Comparison of ENCODE assay signal across 19 mouse cellular contexts in genomic region chr6:29066389-29066790, GRCm38 (mm10). TPM values are rescaled to one million over a fixed set of nuclear protein-coding genes. Genes with fewer than 3 reads are reported as not detected.
DNase-seq lines count a peak whose midpoint lies in the region; ATAC-seq and TF ChIP-seq lines count a peak whose summit lies in the region.
"Had no signal": no experiment of that assay in that cellular context is flagged by ENCODE, and none has a peak within 500 bp of the region (broad histone marks: within the 10 kb centered on the region; RNA-seq: fewer than 3 reads in every experiment).

No protein-coding gene starts in this region.

- no peaks in the 10 kb centered on the region for H3K9me3 ChIP-seq in intestine, embryonic 14.5 days (ENCODE audit: control insufficient read depth, low read length)
- no peaks in the 10 kb centered on the region for H3K9me3 ChIP-seq in intestine, postnatal 0 days (ENCODE audit: control insufficient read depth)
- H3K9me3 ChIP-seq in kidney, embryonic 14.5 days (ENCODE audit: control insufficient read depth, low read length), result no peaks in the 10 kb centered on the region
- H3K9me3 ChIP-seq in limb, embryonic 13.5 days, result no peaks in the 10 kb centered on the region

- 47% methylated on average over 8 of the region's 8 CpGs for WGBS in intestine, embryonic 14.5 days
- 52% methylated on average over 8 of the region's 8 CpGs for WGBS in intestine, postnatal 0 days
- WGBS in kidney, embryonic 14.5 days, result 11% methylated on average over 8 of the region's 8 CpGs
- 10% methylated on average over 8 of the region's 8 CpGs for WGBS in limb, embryonic 13.5 days

- intact Hi-C loops in heart, postnatal 25 days (cut with DNase I), result no loop called here

- TF ChIP-seq CTCF in intestine, postnatal 0 days (IDR thresholded peaks at IDR 0.05; ENCODE audit: low read depth), result no peak

- no peaks in the 10 kb centered on the region for H3K36me3 ChIP-seq in intestine, embryonic 14.5 days (ENCODE audit: control insufficient read depth, insufficient read depth, low read length)
- no peaks in the 10 kb centered on the region for H3K36me3 ChIP-seq in intestine, postnatal 0 days (ENCODE audit: control insufficient read depth, insufficient read depth)
- H3K36me3 ChIP-seq in kidney, embryonic 14.5 days (ENCODE audit: control insufficient read depth, insufficient read depth, low read length), result no peaks in the 10 kb centered on the region
- H3K36me3 ChIP-seq in limb, embryonic 13.5 days, result no peaks in the 10 kb centered on the region

- H3K27ac ChIP-seq in intestine, embryonic 14.5 days (ENCODE audit: low read depth), result no peak overlapping the region
- no peak overlapping the region for H3K27ac ChIP-seq in intestine, postnatal 0 days (ENCODE audit: low read depth, low read length)
- no peak overlapping the region for H3K27ac ChIP-seq in kidney, embryonic 14.5 days (ENCODE audit: low read depth, low read length)
- H3K27ac ChIP-seq in limb, embryonic 13.5 days, result peak overlapping the region; percentile 22; the same call in 1 of the 2 replicates
- H3K27ac ChIP-seq: hindbrain, postnatal 0 days; stomach, postnatal 0 days had no signal

- ATAC-seq in intestine, embryonic 14.5 days (replicated peaks; ENCODE audit: low FRiP score, low TSS enrichment, low read depth), result 0 out of 2 replicates have a peak, but pooled peaks have one; percentile 43
- no peak for ATAC-seq in intestine, postnatal 0 days
- peak; percentile 39; the same call in 1 of the 2 replicates for ATAC-seq in kidney, embryonic 14.5 days (ENCODE audit: low FRiP score, low TSS enrichment)
- ATAC-seq in limb, embryonic 13.5 days (ENCODE audit: low FRiP score, low read depth), result no peak
- ATAC-seq: forebrain, postnatal 0 days; hindbrain, postnatal 0 days; midbrain, embryonic 16.5 days had no signal

- no peaks in the 10 kb centered on the region for H3K4me1 ChIP-seq in intestine, embryonic 14.5 days (replicated peaks; ENCODE audit: control insufficient read depth, insufficient read depth, low read length)
- no peaks in the 10 kb centered on the region for H3K4me1 ChIP-seq in intestine, postnatal 0 days (replicated peaks; ENCODE audit: control insufficient read depth, insufficient read depth, low read length)
- H3K4me1 ChIP-seq in kidney, embryonic 14.5 days (ENCODE audit: control insufficient read depth, insufficient read depth, low read length), result no peaks in the 10 kb centered on the region
- H3K4me1 ChIP-seq in limb, embryonic 13.5 days, result peaks cover 22% of the 10 kb centered on the region

- no peak overlapping the region for H3K4me3 ChIP-seq in intestine, embryonic 14.5 days (ENCODE audit: low read depth, low read length)
- no peak overlapping the region for H3K4me3 ChIP-seq in intestine, postnatal 0 days (ENCODE audit: low read depth, low read length)
- no peak overlapping the region for H3K4me3 ChIP-seq in kidney, embryonic 14.5 days (ENCODE audit: low read length)
- H3K4me3 ChIP-seq in limb, embryonic 13.5 days, result no peak overlapping the region

- H3K9ac ChIP-seq in intestine, embryonic 14.5 days (ENCODE audit: low read length), result no peak overlapping the region
- no peak overlapping the region for H3K9ac ChIP-seq in intestine, postnatal 0 days (ENCODE audit: low read depth, low read length)
- H3K9ac ChIP-seq in kidney, embryonic 14.5 days (ENCODE audit: low read depth, low read length), result no peak overlapping the region
- no peak overlapping the region for H3K9ac ChIP-seq in limb, embryonic 13.5 days
- H3K9ac ChIP-seq: forebrain, postnatal 0 days had no signal

- no peak for DNase-seq in intestine, embryonic 14.5 days (ENCODE audit: low spot score)
- peak; percentile 97 for DNase-seq in Muller cell, postnatal 12 days (ENCODE audit: inconsistent ontology term)
- no peak for DNase-seq in thymus, postnatal 25 days
- no peak for DNase-seq in layer of hippocampus, adult 9-10 months (ENCODE audit: low spot score)
- DNase-seq in heart, postnatal 25 days (ENCODE audit: low spot score), result no peak
- DNase-seq: B cell, adult 2 months; cerebellum, adult 11 months; forebrain, postnatal 0 days; spleen, adult 18-20 months had no signal

- H3K27me3 ChIP-seq in intestine, embryonic 14.5 days (replicated peaks; ENCODE audit: control insufficient read depth, insufficient read depth, low read length), result no peaks in the 10 kb centered on the region
- no peaks in the 10 kb centered on the region for H3K27me3 ChIP-seq in intestine, postnatal 0 days (replicated peaks; ENCODE audit: control insufficient read depth, insufficient read depth, low read length)
- H3K27me3 ChIP-seq in kidney, embryonic 14.5 days (ENCODE audit: control insufficient read depth, insufficient read depth, low read length), result no peaks in the 10 kb centered on the region
- H3K27me3 ChIP-seq in limb, embryonic 13.5 days, result no peaks in the 10 kb centered on the region

- no peak overlapping the region for H3K4me2 ChIP-seq in intestine, embryonic 14.5 days (ENCODE audit: low read length)
- no peak overlapping the region for H3K4me2 ChIP-seq in intestine, postnatal 0 days (replicated peaks; ENCODE audit: low read depth)
- no peak overlapping the region for H3K4me2 ChIP-seq in kidney, embryonic 14.5 days (replicated peaks; ENCODE audit: low read depth, low read length)
- H3K4me2 ChIP-seq in limb, embryonic 13.5 days (replicated peaks), result peak overlapping the region; percentile 20
- H3K4me2 ChIP-seq: liver, embryonic 11.5 days had no signal

RNA-seq across cellular contexts. Expression of gene Lep, which starts 6.4 kb away (rescaled TPM):
- not detected in 2 replicates for polyA plus RNA-seq in intestine, embryonic 14.5 days (2014; fragmentation: Nextera tagmentation; extraction: Ambion mirVana)
- not detected in 2 replicates for polyA plus RNA-seq in intestine, postnatal 0 days (2015; fragmentation: Nextera tagmentation; extraction: Ambion mirVana)
- polyA plus RNA-seq in kidney, embryonic 14.5 days (2014; fragmentation: Nextera tagmentation; extraction: Ambion mirVana), result not detected in 2 replicates
- polyA plus RNA-seq in limb, embryonic 13.5 days (2015; fragmentation: Nextera tagmentation; extraction: Ambion mirVana), result not detected in 2 replicates
- under 1 TPM in 1 of 2 experiments, not detected in 1; 0.31 TPM for total RNA-seq in heart, postnatal 25 days (2021)
- total RNA-seq: ES-E14; forebrain, postnatal 0 days; hindbrain, postnatal 0 days; layer of hippocampus, postnatal 25 days had no signal
- polyA plus RNA-seq: forebrain, postnatal 0 days; heart, embryonic 14.5 days; hindbrain, postnatal 0 days; liver, embryonic 11.5 days; midbrain, embryonic 16.5 days; stomach, postnatal 0 days had no signal

Comparison
In these comparisons a context has a peak if more than half of its experiments do, and no peak if none do; other contexts are left out.
1. ATAC-seq: peak in intestine, embryonic 14.5 days (single experiment) and kidney, embryonic 14.5 days (single experiment); none in intestine, postnatal 0 days (single experiment) and limb, embryonic 13.5 days (single experiment).